In the genomic region with DNA sequence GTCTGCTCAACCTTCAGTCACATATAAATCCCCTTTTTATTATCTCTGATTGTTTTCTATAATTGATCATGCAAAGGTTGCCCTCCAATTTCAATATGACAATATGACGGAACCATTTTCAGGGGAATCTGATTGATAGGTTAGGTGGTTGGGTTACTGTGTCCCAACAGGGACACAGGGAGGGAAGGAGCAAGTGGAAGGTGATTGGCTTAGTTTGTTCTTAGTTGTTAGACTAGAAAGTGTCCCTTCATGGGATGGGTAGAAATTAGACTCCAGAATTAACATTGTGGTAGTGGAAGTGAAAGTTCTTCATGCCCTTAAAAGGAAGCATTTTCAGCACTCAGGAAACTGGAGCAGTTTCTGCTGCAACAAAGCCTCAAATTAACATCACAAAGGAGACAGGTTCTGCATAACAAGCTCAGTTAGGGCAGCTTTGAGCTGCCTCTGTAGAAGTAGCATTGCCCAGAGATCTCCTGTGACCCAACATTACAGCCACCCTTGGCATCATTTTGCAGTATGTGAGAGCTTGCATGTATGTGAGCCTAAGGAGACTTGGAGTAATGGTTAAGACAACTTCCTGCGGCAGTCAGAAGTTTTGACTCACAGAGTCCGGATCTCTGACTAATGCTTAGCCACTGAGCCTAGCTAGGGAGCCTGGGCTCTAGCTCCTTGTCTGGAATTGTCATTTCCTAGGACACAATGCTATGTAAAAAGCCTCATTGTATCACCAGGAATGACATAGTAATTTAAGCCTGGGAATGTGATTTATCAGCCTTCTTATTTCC, we compare ENCODE assay signal across 12 mouse cellular contexts.
A peak's percentile ranks its signal among the peaks of the same experiment; 100 is the strongest.
DNase-seq lines count a peak whose midpoint lies in the region; ATAC-seq and TF ChIP-seq lines count a peak whose summit lies in the region.
"Had no signal": no experiment of that assay in that cellular context is flagged by ENCODE, and none has a peak within 500 bp of the region (broad histone marks: within the 10 kb centered on the region; RNA-seq: fewer than 3 reads in every experiment).

No protein-coding gene starts in this region.

- peak; percentile 57; the same call in 1 of the 2 replicates for ATAC-seq in forebrain, embryonic 12.5 days (ENCODE audit: low FRiP score)
- peak; percentile 87 for ATAC-seq in midbrain, embryonic 12.5 days (ENCODE audit: low FRiP score, low read depth)
- no peak for ATAC-seq in erythroblast, adult 5-6 weeks (replicated peaks; ENCODE audit: low FRiP score, poor library complexity, severe bottlenecking)
- no peak for ATAC-seq in liver, embryonic 12.5 days

- peak; percentile 90 for DNase-seq in heart, adult 11 months
- DNase-seq in heart, postnatal 4 days, result no peak
- peak; percentile 68 for DNase-seq in ES-E14 (ENCODE audit: low read depth, low spot score)
- DNase-seq in thymus, postnatal 10 days (ENCODE audit: low spot score in 2 of 2), result no peak
- DNase-seq: kidney, postnatal 25 days; thymus, postnatal 4 days had no signal

- H3K9me3 ChIP-seq in ES-E14 (ENCODE audit: control insufficient read depth, insufficient read depth, low read depth, low read length), result no peaks in the 10 kb centered on the region
- H3K9me3 ChIP-seq in forebrain, embryonic 12.5 days, result no peaks in the 10 kb centered on the region
- no peaks in the 10 kb centered on the region for H3K9me3 ChIP-seq in midbrain, embryonic 12.5 days
- H3K9me3 ChIP-seq in liver, embryonic 12.5 days (replicated peaks), result no peaks in the 10 kb centered on the region
- H3K9me3 ChIP-seq: embryonic facial prominence, embryonic 12.5 days had no signal

- in situ Hi-C loops in ES-E14 (cut with MboI; ENCODE audit: low sequenced_read_pairs in 2 of 2, unreplicated experiment in 2 of 2), result no loop called here

- H3K4me3 ChIP-seq in ES-E14 (ENCODE audit: insufficient read depth in 1 of 2, low read depth in 1 of 2, low read length in 2 of 2, poor library complexity in 1 of 2, severe bottlenecking in 1 of 2), result no peak overlapping the region
- H3K4me3 ChIP-seq in forebrain, embryonic 12.5 days (replicated peaks), result no peak overlapping the region
- no peak overlapping the region for H3K4me3 ChIP-seq in midbrain, embryonic 12.5 days
- H3K4me3 ChIP-seq in liver, embryonic 12.5 days, result no peak overlapping the region
- H3K4me3 ChIP-seq: embryonic facial prominence, embryonic 12.5 days had no signal

- peaks cover 0 to 6% of the 10 kb centered on the region in 2 experiments; a peak in 2 of 4 replicates for H3K4me1 ChIP-seq in ES-E14 (ENCODE audit: control insufficient read depth in 2 of 2, insufficient read depth in 2 of 2, low read length in 2 of 2, poor library complexity in 1 of 2)
- peaks cover 13% of the 10 kb centered on the region for H3K4me1 ChIP-seq in forebrain, embryonic 12.5 days
- H3K4me1 ChIP-seq in midbrain, embryonic 12.5 days, result peaks cover 11% of the 10 kb centered on the region
- H3K4me1 ChIP-seq in liver, embryonic 12.5 days, result no peaks in the 10 kb centered on the region
- H3K4me1 ChIP-seq: embryonic facial prominence, embryonic 12.5 days had no signal

- H3K27me3 ChIP-seq in forebrain, embryonic 12.5 days, result no peaks in the 10 kb centered on the region
- no peaks in the 10 kb centered on the region for H3K27me3 ChIP-seq in midbrain, embryonic 12.5 days
- no peaks in the 10 kb centered on the region for H3K27me3 ChIP-seq in liver, embryonic 12.5 days (replicated peaks)
- H3K27me3 ChIP-seq: embryonic facial prominence, embryonic 12.5 days had no signal

- H3K27ac ChIP-seq in ES-E14 (ENCODE audit: insufficient read depth, low read depth, low read length, poor library complexity, severe bottlenecking), result no peak overlapping the region
- 0 out of 2 replicates have a peak overlapping the region, but pooled peaks have one; percentile 26 for H3K27ac ChIP-seq in forebrain, embryonic 12.5 days
- no peak overlapping the region for H3K27ac ChIP-seq in midbrain, embryonic 12.5 days (replicated peaks)
- no peak overlapping the region for H3K27ac ChIP-seq in liver, embryonic 12.5 days
- H3K27ac ChIP-seq: embryonic facial prominence, embryonic 12.5 days; liver, embryonic 14.5 days had no signal

- 46% methylated on average over 3 of the region's 3 CpGs for WGBS in forebrain, embryonic 12.5 days
- 31% methylated on average over 3 of the region's 3 CpGs for WGBS in midbrain, embryonic 12.5 days
- WGBS in liver, embryonic 12.5 days (ENCODE audit: insufficient replicate concordance), result 50% methylated on average over 3 of the region's 3 CpGs

- no peak overlapping the region for H3K4me2 ChIP-seq in forebrain, embryonic 12.5 days
- H3K4me2 ChIP-seq in midbrain, embryonic 12.5 days (replicated peaks), result no peak overlapping the region
- no peak overlapping the region for H3K4me2 ChIP-seq in liver, embryonic 12.5 days
- H3K4me2 ChIP-seq: embryonic facial prominence, embryonic 12.5 days had no signal

- no peaks in the 10 kb centered on the region for H3K36me3 ChIP-seq in ES-E14 (ENCODE audit: control insufficient read depth, insufficient read depth, low read length, poor library complexity, severe bottlenecking)
- H3K36me3 ChIP-seq in forebrain, embryonic 12.5 days (replicated peaks), result no peaks in the 10 kb centered on the region
- no peaks in the 10 kb centered on the region for H3K36me3 ChIP-seq in midbrain, embryonic 12.5 days
- no peaks in the 10 kb centered on the region for H3K36me3 ChIP-seq in liver, embryonic 12.5 days
- H3K36me3 ChIP-seq: embryonic facial prominence, embryonic 12.5 days had no signal

- no peak overlapping the region for H3K9ac ChIP-seq in ES-E14 (ENCODE audit: insufficient read depth, low read depth, low read length, poor library complexity, severe bottlenecking)
- no peak overlapping the region for H3K9ac ChIP-seq in forebrain, embryonic 12.5 days
- no peak overlapping the region for H3K9ac ChIP-seq in midbrain, embryonic 12.5 days (replicated peaks)
- no peak overlapping the region for H3K9ac ChIP-seq in liver, embryonic 12.5 days
- H3K9ac ChIP-seq: embryonic facial prominence, embryonic 12.5 days; liver, embryonic 14.5 days had no signal

TF ChIP-seq in ES-E14, 5 proteins besides CTCF, POLR2A, EP300 and RAD21:
- TF ChIP-seq HCFC1 (IDR thresholded peaks at IDR 0.05; ENCODE audit: borderline replicate concordance, insufficient read depth, low read length) (no peak), MAFK (IDR thresholded peaks at IDR 0.05; ENCODE audit: insufficient read depth, low read depth, low read length) (no peak), CHD2 (IDR thresholded peaks at IDR 0.05; ENCODE audit: low read depth, low read length) (no peak), ZNF384 (IDR thresholded peaks at IDR 0.05; ENCODE audit: low read depth, low read length) (no peak), ZC3H11A (IDR thresholded peaks at IDR 0.05; ENCODE audit: borderline replicate concordance, low read depth, low read length) (no peak)

Comparison
In these comparisons a context has a peak if more than half of its experiments do, and no peak if none do; other contexts are left out.
1. DNase-seq: peak in heart, adult 11 months (single experiment) and ES-E14 (single experiment); none in heart, postnatal 4 days (single experiment) and thymus, postnatal 10 days (0 of 2).
2. ATAC-seq: peak in forebrain, embryonic 12.5 days (single experiment) and midbrain, embryonic 12.5 days (single experiment); none in erythroblast, adult 5-6 weeks (single experiment) and liver, embryonic 12.5 days (single experiment).